Mouse (Mus musculus) brain, embryonic 14.5 days (tissue): ENCODE results near the gene Lrrc17.

Source experiments
- CTCF ChIP-seq: fragments of 200-500 bp; IDR thresholded peaks from 2 replicates; pipeline ENCODE4 v1.5.1; 2012; ENCODE audit warnings: inconsistent platforms, mild to moderate bottlenecking, moderate library complexity, borderline replicate concordance; ENCODE audit not compliant: insufficient read depth, insufficient read length; ENCODE audit errors: extremely low read depth
- POLR2A ChIP-seq: fragments of 200-500 bp; IDR thresholded peaks from 2 replicates; pipeline ENCODE4 v1.6.1; 2012; ENCODE audit warnings: mild to moderate bottlenecking, inconsistent platforms, borderline replicate concordance; ENCODE audit not compliant: poor library complexity, insufficient read depth, insufficient read length, severe bottlenecking; ENCODE audit errors: extremely low read depth

DNA sequence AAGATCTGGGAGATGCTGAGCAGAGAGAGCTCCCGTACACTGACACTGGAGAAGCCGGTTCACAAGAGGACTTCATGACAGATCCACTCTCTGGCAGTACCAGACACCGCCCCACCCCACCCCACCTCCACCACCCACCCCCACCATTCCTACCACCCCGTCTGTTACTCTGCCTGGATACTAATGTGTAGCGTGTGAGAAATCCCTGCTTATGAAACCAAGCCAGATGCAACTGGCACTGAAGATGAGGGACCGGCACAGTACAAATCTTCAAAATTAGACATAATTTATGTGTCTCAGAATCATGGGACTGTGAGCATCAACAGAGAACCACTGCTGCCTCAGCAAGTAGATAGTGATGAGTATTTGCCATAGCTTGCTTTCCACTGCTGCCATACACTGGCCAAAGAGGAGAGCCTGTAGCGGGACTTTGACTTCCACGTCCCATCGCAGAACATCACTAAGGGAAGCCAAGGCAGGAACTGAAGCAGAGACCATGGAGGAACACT is 49.9 kb downstream of the Lrrc17 start:
- TF ChIP-seq POLR2A, result no peak
- TF ChIP-seq CTCF, result no peak
